Comparison of ENCODE assay signal across 33 mouse cellular contexts in genomic region chr6:143474396-143474795, GRCm38 (mm10).
"Had no signal": no experiment of that assay in that cellular context is flagged by ENCODE, and none has a peak within 500 bp of the region (broad histone marks: within the 10 kb centered on the region; RNA-seq: fewer than 3 reads in every experiment).

No protein-coding gene starts in this region.

- DNase-seq: heart, postnatal 10 days; heart, postnatal 14 days; heart, postnatal 36 days; heart, postnatal 4 days; kidney, adult 11 months; kidney, adult 18-20 months; kidney, adult 8-10 months; kidney, adult 9 months; kidney, postnatal 10 days; kidney, postnatal 14 days; kidney, postnatal 25 days; kidney, postnatal 36 days; kidney, postnatal 4 days; layer of hippocampus, adult 9-11 months; layer of hippocampus, postnatal 36 days had no signal

- H3K4me2 ChIP-seq: heart, embryonic 11.5 days; heart, embryonic 12.5 days; heart, embryonic 13.5 days; heart, embryonic 15.5 days; hindbrain, embryonic 12.5 days; hindbrain, embryonic 13.5 days; hindbrain, embryonic 14.5 days; hindbrain, embryonic 15.5 days; intestine, embryonic 15.5 days; kidney, embryonic 15.5 days had no signal

- H3K4me3 ChIP-seq: heart, embryonic 12.5 days; heart, embryonic 13.5 days; heart, embryonic 15.5 days; hindbrain, embryonic 10.5 days; hindbrain, embryonic 12.5 days; hindbrain, embryonic 13.5 days; hindbrain, embryonic 15.5 days; intestine, embryonic 15.5 days; kidney, embryonic 15.5 days; layer of hippocampus, adult 2 months had no signal

- H3K27ac ChIP-seq: heart, embryonic 13.5 days; heart, embryonic 15.5 days; hindbrain, embryonic 10.5 days; hindbrain, embryonic 12.5 days; hindbrain, embryonic 13.5 days; hindbrain, embryonic 14.5 days; hindbrain, embryonic 15.5 days; hindbrain, postnatal 0 days; intestine, embryonic 15.5 days; kidney, embryonic 15.5 days; kidney, postnatal 0 days; layer of hippocampus, adult 2 months had no signal

- H3K27me3 ChIP-seq: heart, embryonic 12.5 days; heart, embryonic 13.5 days; heart, embryonic 15.5 days; hindbrain, embryonic 12.5 days; hindbrain, embryonic 13.5 days; hindbrain, embryonic 15.5 days; intestine, embryonic 15.5 days; kidney, embryonic 15.5 days had no signal

- H3K9me3 ChIP-seq: heart, embryonic 12.5 days; heart, embryonic 13.5 days; heart, embryonic 15.5 days; hindbrain, embryonic 10.5 days; hindbrain, embryonic 12.5 days; hindbrain, embryonic 13.5 days; hindbrain, embryonic 15.5 days; intestine, embryonic 15.5 days; kidney, embryonic 15.5 days had no signal

- ATAC-seq: hindbrain, embryonic 16.5 days; hindbrain, postnatal 0 days; inflammation-experienced regulatory T-cells, adult 6 months; intestine, embryonic 15.5 days; intestine, embryonic 16.5 days; intestine, postnatal 0 days had no signal

- H3K9ac ChIP-seq: heart, embryonic 12.5 days; heart, embryonic 13.5 days; heart, embryonic 15.5 days; hindbrain, embryonic 12.5 days; hindbrain, embryonic 13.5 days; hindbrain, embryonic 14.5 days; hindbrain, embryonic 15.5 days; intestine, embryonic 15.5 days; kidney, embryonic 15.5 days had no signal

- H3K36me3 ChIP-seq: heart, embryonic 12.5 days; heart, embryonic 13.5 days; heart, embryonic 15.5 days; hindbrain, embryonic 10.5 days; hindbrain, embryonic 12.5 days; hindbrain, embryonic 13.5 days; hindbrain, embryonic 15.5 days; intestine, embryonic 15.5 days; kidney, embryonic 15.5 days had no signal

- H3K4me1 ChIP-seq: heart, embryonic 15.5 days; hindbrain, embryonic 10.5 days; hindbrain, embryonic 12.5 days; hindbrain, embryonic 13.5 days; hindbrain, embryonic 15.5 days; intestine, embryonic 15.5 days; kidney, embryonic 15.5 days had no signal
